Mouse (Mus musculus) c-Kit-positive CD71-negative TER-119-negative erythroid progenitor cells, embryonic 14.5 days (primary cell): ENCODE measurements around the gene Sall1.

Experiments
- DNase-seq: peaks from one replicate; pipeline ENCODE4 v3.0.0-alpha.2; 2013; ENCODE audit warnings: low read depth

Gene Sall1

GRCm38 (mm10) chr8:89038920-89039319 lies 5.0 kb downstream of the Sall1 start:
- no peak for DNase-seq

GRCm38 (mm10) chr8:89037536-89038236 lies 6.3 kb downstream of the Sall1 start:
- no peak for DNase-seq

GRCm38 (mm10) chr8:89032412-89032811 lies 11.6 kb downstream of the Sall1 start:
- DNase-seq, result no peak

GRCm38 (mm10) chr8:89028156-89028555 lies 15.8 kb downstream of the Sall1 start:
- no peak for DNase-seq

- no peak for DNase-seq
Observed at GRCm38 (mm10) chr8:89026139-89026520, 17.8 kb downstream of the Sall1 start.

GRCm38 (mm10) chr8:89025281-89026138 lies 18.5 kb downstream of the Sall1 start:
- no peak for DNase-seq

- no peak for DNase-seq
Observed at GRCm38 (mm10) chr8:89024796-89025195, 19.2 kb downstream of the Sall1 start.

GRCm38 (mm10) chr8:89021139-89021538 lies 22.8 kb downstream of the Sall1 start:
- DNase-seq, result no peak

- no peak for DNase-seq
Observed at GRCm38 (mm10) chr8:89017891-89018290, 26.1 kb downstream of the Sall1 start.

- no peak for DNase-seq
Observed at GRCm38 (mm10) chr8:89016465-89017070, 27.4 kb downstream of the Sall1 start.

GRCm38 (mm10) chr8:89015539-89015938 lies 28.4 kb downstream of the Sall1 start:
- no peak for DNase-seq

GRCm38 (mm10) chr8:89012853-89013534 lies 31.0 kb downstream of the Sall1 start:
- DNase-seq, result no peak

- DNase-seq, result no peak
Observed at GRCm38 (mm10) chr8:89012024-89012712, 31.8 kb downstream of the Sall1 start.

- DNase-seq, result no peak
Observed at GRCm38 (mm10) chr8:89008784-89009183, 35.2 kb downstream of the Sall1 start.

GRCm38 (mm10) chr8:89007114-89007513 lies 36.8 kb downstream of the Sall1 start:
- DNase-seq, result no peak

GRCm38 (mm10) chr8:89006426-89006825 lies 37.5 kb downstream of the Sall1 start:
- no peak for DNase-seq

- DNase-seq, result no peak
Observed at GRCm38 (mm10) chr8:89005797-89006196, 38.2 kb downstream of the Sall1 start.

GRCm38 (mm10) chr8:89004041-89004440 lies 39.9 kb downstream of the Sall1 start:
- no peak for DNase-seq

GRCm38 (mm10) chr8:89003336-89003896 lies 40.5 kb downstream of the Sall1 start:
- no peak for DNase-seq

- DNase-seq, result no peak
Observed at GRCm38 (mm10) chr8:89002128-89002527, 41.8 kb downstream of the Sall1 start.

- DNase-seq, result no peak
Observed at GRCm38 (mm10) chr8:88997276-88997675, 46.7 kb downstream of the Sall1 start.
